Mouse (Mus musculus): ENCODE data around the gene Ccdc191.

GRCm38 (mm10) chr16:43890747-43891336 is 1.2 kb downstream of the Ccdc191 start:
- no peak for TF ChIP-seq EP300 (optimal IDR thresholded peaks at IDR 0.05)
- TF ChIP-seq CTCF (IDR thresholded peaks at IDR 0.05; ENCODE audit: low read depth) = no peak

Measured in stomach, postnatal 0 days (tissue).